Mouse (Mus musculus) liver, embryonic 14.5 days (tissue): ENCODE data around the gene Nptn. TPM values are rescaled to one million over a fixed set of nuclear protein-coding genes. Genes with fewer than 3 reads are reported as not detected.
A peak's percentile ranks its signal among the peaks of the same experiment; 100 is the strongest.

Source experiments
- ATAC-seq: fragments of 200-750 bp; cut with Nextera tagmentation; 2 replicates; pipeline ENCODE4 v1.8.0; 2017; ENCODE audit warnings: moderate number of reproducible peaks, mild to moderate bottlenecking, moderate library complexity; ENCODE audit not compliant: insufficient read depth
- DNase-seq, 3 experiments: peaks; one replicate each; pipeline ENCODE4 v3.0.0-alpha.2; 2012 to 2013; ENCODE audit warnings: low read depth in 3 of 3, low spot score in 3 of 3
- H3K27ac ChIP-seq: fragments of 300-500 bp; sonication (generic); 2 replicates; pipeline ENCODE4 v1.5.1; 2014; ENCODE audit warnings: moderate library complexity, mild to moderate bottlenecking, control low read depth, inconsistent platforms
- H3K27me3 ChIP-seq: fragments of 300-500 bp; sonication (generic); 2 replicates; pipeline ENCODE4 v1.6.1; 2014; ENCODE audit warnings: mild to moderate bottlenecking, low read length, moderate library complexity; ENCODE audit not compliant: control insufficient read depth, insufficient read depth
- H3K36me3 ChIP-seq: fragments of 300-500 bp; sonication (generic); replicated peaks from 2 replicates; pipeline ENCODE4 v1.6.1; 2014; ENCODE audit warnings: low read depth; ENCODE audit not compliant: control insufficient read depth, insufficient read depth
- H3K4me1 ChIP-seq, 2 experiments: fragments of 200-500 bp in 1 of 2; fragments of 300-500 bp in 1 of 2; sonication (generic) in 1 of 2; replicated peaks; 2 replicates each; pipeline ENCODE4 v1.6.1; 2012 to 2014; ENCODE audit warnings: antibody characterized with exemption in 1 of 2, inconsistent platforms in 1 of 2, low read length in 1 of 2; ENCODE audit not compliant: control insufficient read depth in 2 of 2, insufficient read depth in 2 of 2
- H3K4me2 ChIP-seq: fragments of 300-500 bp; sonication (generic); 2 replicates; pipeline ENCODE4 v1.6.1; 2014; ENCODE audit warnings: low read depth, mild to moderate bottlenecking, control low read depth, moderate library complexity
- H3K4me3 ChIP-seq, 2 experiments: fragments of 200-500 bp in 1 of 2; fragments of 300-500 bp in 1 of 2; sonication (generic) in 1 of 2; 2 replicates each; pipeline ENCODE4 v1.5.1; 2012 to 2014; ENCODE audit warnings: low read depth in 2 of 2, low read length in 2 of 2, mild to moderate bottlenecking in 2 of 2, control low read depth in 1 of 2, inconsistent platforms in 1 of 2, moderate library complexity in 1 of 2; ENCODE audit not compliant: insufficient read depth in 1 of 2
- H3K9ac ChIP-seq: fragments of 300-500 bp; sonication (generic); replicated peaks from 2 replicates; pipeline ENCODE4 v1.6.1; 2014; ENCODE audit warnings: mild to moderate bottlenecking, control low read depth, moderate library complexity
- H3K9me3 ChIP-seq: fragments of 300-500 bp; sonication (generic); 2 replicates; pipeline ENCODE4 v1.6.1; 2016; ENCODE audit warnings: low read length, mixed read lengths; ENCODE audit not compliant: control insufficient read depth
- CTCF ChIP-seq: IDR thresholded peaks from 2 replicates; pipeline ENCODE4 v1.5.1; 2016; ENCODE audit warnings: antibody characterized with exemption, low read depth, control low read depth
- EP300 ChIP-seq: IDR thresholded peaks from 2 replicates; pipeline ENCODE4 v1.6.1; 2016; ENCODE audit warnings: antibody characterized with exemption, low read depth
- WGBS: fragments of 180-500 bp; shearing (Covaris S2); extraction: QIAGEN DNeasy Blood & Tissue Kit; methylation state at CpG from one replicate; pipeline ENCODE4 v1.1.7; 2014; ENCODE audit not compliant: insufficient replicate concordance; 5-methylcytosine and 5-hydroxymethylcytosine counted together
- polyA plus RNA-seq, 2 experiments: library from polyadenylated mRNA; depleted of rRNA in 1 of 2; stranded (reverse) in 1 of 2; unstranded in 1 of 2; fragments of >200 nt; fragmentation: Nextera tagmentation in 1 of 2; extraction: Ambion mirVana in 1 of 2; gene quantifications; 2 replicates each; pipeline versions ENCODE4 v1.2.1 to v1.2.3; 2012 to 2014

Nptn gene
- polyA plus RNA-seq, 2 experiments = 107 to 145 TPM

DNA sequence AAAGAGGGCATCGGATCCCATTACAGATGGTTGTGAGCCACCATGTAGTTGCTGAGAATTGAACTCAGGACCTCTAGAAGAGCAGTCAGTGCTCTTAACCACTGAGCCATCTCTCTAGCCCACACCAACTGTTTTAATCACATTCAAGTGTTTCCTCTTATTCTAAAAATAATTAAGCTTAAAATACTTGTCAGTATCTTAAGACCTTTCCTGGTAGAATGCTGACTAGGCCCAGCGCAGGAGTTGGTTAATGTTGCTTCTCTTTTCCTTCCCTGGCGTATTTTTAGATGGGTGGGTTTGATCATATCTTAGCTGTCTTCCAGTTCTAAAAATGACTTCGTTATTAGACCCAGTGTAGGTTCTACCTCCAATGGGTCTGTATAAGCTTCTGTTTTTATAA lies 6.6 kb downstream of the Nptn start:
- H3K4me2 ChIP-seq = no peak overlapping the region
- TF ChIP-seq EP300 = no peak
- no peak overlapping the region for H3K9ac ChIP-seq
- H3K27me3 ChIP-seq = no peaks in the 10 kb centered on the region
- H3K4me3 ChIP-seq = no peak overlapping the region
- DNase-seq (no peak), ATAC-seq (no peak)
- H3K27ac ChIP-seq = no peak overlapping the region
- 36% methylated on average over 4 of the region's 4 CpGs for WGBS
- peaks cover 5% of the 10 kb centered on the region for H3K36me3 ChIP-seq
- H3K9me3 ChIP-seq = no peaks in the 10 kb centered on the region
- H3K4me1 ChIP-seq = peaks cover 7 to 9% of the 10 kb centered on the region in 2 experiments; a peak in 3 of 4 replicates

DNA sequence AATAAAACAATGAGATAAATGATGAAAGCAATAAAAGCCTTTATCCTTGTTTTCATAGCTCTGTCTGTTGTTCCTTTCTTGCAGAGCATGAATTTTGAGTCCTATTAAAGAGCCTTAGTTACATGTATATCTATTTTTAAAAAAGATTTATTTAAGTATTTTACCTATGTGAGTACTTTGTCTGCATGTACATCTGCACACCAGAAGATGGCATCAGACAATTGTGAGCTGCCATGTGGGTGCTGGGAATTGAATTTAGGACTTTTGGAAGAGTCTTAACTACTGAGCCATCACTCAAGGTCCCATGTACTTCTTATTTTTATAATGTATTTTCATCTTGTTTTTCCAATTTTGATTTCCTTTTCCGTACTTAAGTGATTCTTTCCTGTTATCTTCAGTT lies 13.3 kb downstream of the Nptn start:
- H3K9me3 ChIP-seq = no peaks in the 10 kb centered on the region
- DNase-seq (no peak), ATAC-seq (no peak)
- H3K9ac ChIP-seq = no peak overlapping the region
- no peaks in the 10 kb centered on the region for H3K36me3 ChIP-seq
- no peaks in the 10 kb centered on the region for H3K27me3 ChIP-seq
- no peak overlapping the region for H3K27ac ChIP-seq
- no peak overlapping the region for H3K4me2 ChIP-seq
- peaks cover 0 to 3% of the 10 kb centered on the region in 2 experiments; a peak in 1 of 4 replicates for H3K4me1 ChIP-seq
- no peak overlapping the region for H3K4me3 ChIP-seq
- TF ChIP-seq EP300 (no peak), CTCF (no peak)
- WGBS = 96% methylated on average over 1 of the region's 1 CpGs

DNA sequence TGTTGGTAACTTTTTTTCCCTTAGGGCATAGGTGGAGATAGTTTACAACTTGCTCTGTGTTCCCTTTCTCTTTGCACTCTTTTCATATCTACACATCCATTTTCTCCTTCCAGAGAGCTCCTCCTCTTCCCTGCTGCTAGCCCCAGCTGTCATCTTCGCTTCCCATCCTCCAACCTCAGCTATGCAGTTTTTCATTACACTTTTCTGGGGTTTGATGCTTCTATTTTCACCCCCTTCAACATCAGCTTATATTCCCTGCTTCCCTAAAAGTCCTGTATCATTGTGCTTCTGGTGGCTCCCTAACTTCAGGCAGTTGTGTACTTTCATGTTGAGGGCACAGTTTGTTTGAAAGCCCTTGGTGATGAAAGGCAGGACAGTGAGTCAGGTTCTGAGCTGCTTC lies 31.8 kb downstream of the Nptn start:
- no peak for TF ChIP-seq CTCF
- no peak for TF ChIP-seq EP300
- WGBS = 82% methylated on average over 1 of the region's 1 CpGs
- no peaks in the 10 kb centered on the region for H3K27me3 ChIP-seq
- H3K27ac ChIP-seq = no peak overlapping the region
- peaks cover 0 to 11% of the 10 kb centered on the region in 2 experiments; a peak in 3 of 4 replicates for H3K4me1 ChIP-seq
- H3K4me2 ChIP-seq = no peak overlapping the region
- DNase-seq (no peak), ATAC-seq (no peak)
- peaks cover 3% of the 10 kb centered on the region for H3K36me3 ChIP-seq
- no peak overlapping the region for H3K9ac ChIP-seq
- no peaks in the 10 kb centered on the region for H3K9me3 ChIP-seq
- no peak overlapping the region for H3K4me3 ChIP-seq

DNA sequence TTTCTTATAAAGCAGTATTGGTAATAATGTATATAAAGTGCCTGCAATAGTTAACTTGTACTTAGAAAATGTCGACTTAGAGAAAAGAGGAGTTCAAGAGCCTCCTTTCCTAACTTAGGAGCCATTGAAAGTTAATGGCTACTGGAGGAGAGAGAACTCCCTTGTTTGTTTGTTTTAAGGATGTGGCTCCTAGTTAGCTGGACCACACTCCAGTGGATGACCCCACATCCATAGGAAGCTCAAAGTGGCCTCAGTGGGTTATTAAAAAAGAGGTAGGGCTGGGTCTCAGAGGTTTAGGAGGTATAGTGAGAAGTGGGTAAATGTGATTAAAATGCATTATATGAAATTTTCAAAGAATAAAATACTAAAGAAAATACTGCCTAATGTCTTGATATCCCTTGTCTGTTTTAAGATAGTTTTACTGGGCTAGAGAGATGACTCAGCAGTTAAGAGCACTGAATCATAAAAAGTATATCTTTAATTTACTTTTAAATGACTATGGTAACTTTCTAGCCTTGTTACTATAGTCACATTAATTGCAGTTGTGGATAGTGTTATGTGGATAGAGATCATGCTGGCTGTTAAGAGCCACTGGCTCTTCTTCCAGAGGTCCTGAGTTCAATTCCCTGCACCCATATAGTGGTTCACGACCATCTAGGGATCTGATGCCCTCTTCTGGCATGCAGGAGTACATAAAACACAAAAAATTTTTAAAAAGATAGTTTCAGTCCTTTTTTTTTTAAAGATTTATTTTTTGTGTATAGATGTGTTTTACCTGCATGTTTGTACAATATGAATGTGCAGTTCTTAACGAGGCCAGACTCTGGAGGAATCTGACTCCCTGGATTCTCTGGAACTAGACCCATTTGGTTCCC lies 33.3 kb downstream of the Nptn start:
- ATAC-seq (no peak), DNase-seq (no peak)
- 70% methylated on average over 3 of the region's 3 CpGs for WGBS
- peaks cover 0 to 11% of the 10 kb centered on the region in 2 experiments; a peak in 3 of 4 replicates for H3K4me1 ChIP-seq
- H3K4me2 ChIP-seq = no peak overlapping the region
- no peaks in the 10 kb centered on the region for H3K27me3 ChIP-seq
- peaks cover 7% of the 10 kb centered on the region for H3K36me3 ChIP-seq
- TF ChIP-seq EP300 (no peak), CTCF (peak; percentile 14; the same call in 1 of the 2 replicates)
- H3K9ac ChIP-seq = no peak overlapping the region
- H3K4me3 ChIP-seq = no peak overlapping the region
- H3K27ac ChIP-seq = no peak overlapping the region
- no peaks in the 10 kb centered on the region for H3K9me3 ChIP-seq

DNA sequence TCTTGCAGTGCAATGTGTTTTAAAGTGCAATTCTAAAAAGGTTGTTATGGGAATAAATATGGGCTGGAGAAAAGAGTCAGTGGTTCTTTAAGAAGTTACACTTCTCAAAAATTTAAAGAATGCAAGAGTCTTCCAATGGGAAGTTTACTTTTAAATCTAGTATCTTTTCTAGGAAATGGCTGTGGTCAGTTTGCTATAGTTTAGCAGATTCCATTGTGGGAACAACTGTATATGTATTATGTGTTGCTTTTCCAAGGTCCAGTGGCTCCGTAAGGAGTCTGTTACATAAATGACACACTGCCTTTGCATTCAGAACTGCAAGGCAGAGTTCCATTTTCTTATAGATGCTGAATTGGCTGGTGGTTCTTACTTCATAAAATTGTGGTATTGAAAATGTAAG lies 41.0 kb downstream of the Nptn start:
- DNase-seq (no peak), ATAC-seq (no peak)
- no peaks in the 10 kb centered on the region; a peak in 1 of 4 replicates for H3K4me1 ChIP-seq
- H3K9me3 ChIP-seq = no peaks in the 10 kb centered on the region
- no peak overlapping the region for H3K4me3 ChIP-seq
- no peak overlapping the region for H3K4me2 ChIP-seq
- no peaks in the 10 kb centered on the region for H3K27me3 ChIP-seq
- no peak for TF ChIP-seq EP300
- no peak for TF ChIP-seq CTCF
- H3K9ac ChIP-seq = no peak overlapping the region
- WGBS = 88% methylated on average over 1 of the region's 1 CpGs
- H3K36me3 ChIP-seq = peaks cover 18% of the 10 kb centered on the region
- H3K27ac ChIP-seq = no peak overlapping the region
